Mouse (Mus musculus) heart, postnatal 4 days (tissue): ENCODE data around the gene Chka. TPM values are rescaled to one million over a fixed set of nuclear protein-coding genes. Genes with fewer than 3 reads are reported as not detected.

Experiments used
- total RNA-seq, 2 experiments: library from RNA; stranded (reverse); gene quantifications; 2 replicates each; pipeline ENCODE4 v1.2.3; 2021

Chka gene
- total RNA-seq, 2 experiments from 2014 or later: 16.8 to 16.9 TPM

Other genes with a start within 250 kb of the Chka start
- 10 to 100 TPM; 43.1 to 46.0 TPM for gene Lrp5, start 165.2 kb upstream of the Chka start, total RNA-seq
- 10 to 100 TPM; 17.5 to 18.3 TPM for gene 1810055G02Rik, start 143.5 kb upstream of the Chka start, total RNA-seq
- 10 to 100 TPM; 36.7 to 37.7 TPM for gene Kmt5b, start 84.4 kb upstream of the Chka start, total RNA-seq
- gene Tcirg1, start 55.4 kb downstream of the Chka start, total RNA-seq: 10 to 100 TPM; 19.2 to 22.9 TPM
- gene Ndufs8, start 61.0 kb downstream of the Chka start, total RNA-seq: 100 to 1,000 TPM; 290 to 307 TPM
- 1 to 10 TPM; 1.6 to 1.9 TPM for gene Aldh3b1, start 78.0 kb downstream of the Chka start, total RNA-seq
- gene Unc93b1, start 83.4 kb downstream of the Chka start, total RNA-seq: 10 to 100 TPM; 15.1 to 15.4 TPM
- gene Aldh3b3, start 106.9 kb downstream of the Chka start, total RNA-seq: under 1 TPM; 0.17 to 0.18 TPM
- gene Aldh3b2, start 120.6 kb downstream of the Chka start, total RNA-seq: under 1 TPM; 0.12 to 0.32 TPM
- gene Acy3, start 134.8 kb downstream of the Chka start, total RNA-seq: 10 to 100 TPM; 10.6 to 12.0 TPM
- not detected for gene Tbx10, start 141.0 kb downstream of the Chka start, total RNA-seq
- gene Nudt8, start 148.8 kb downstream of the Chka start, total RNA-seq: 10 to 100 TPM; 56.6 to 63.2 TPM
- 1 to 10 TPM; 1.4 to 2.4 TPM for gene Gm49405, start 148.9 kb downstream of the Chka start, total RNA-seq
- 100 to 1,000 TPM; 106 to 120 TPM for gene Doc2g, start 151.5 kb downstream of the Chka start, total RNA-seq
- 100 to 1,000 TPM; 774 to 835 TPM for gene Ndufv1, start 161.0 kb downstream of the Chka start, total RNA-seq
- gene Gstp1, start 186.2 kb downstream of the Chka start, total RNA-seq: 100 to 1,000 TPM; 219 to 261 TPM
- gene Gstp2, start 194.2 kb downstream of the Chka start, total RNA-seq: 10 to 100 TPM; 69.7 to 73.5 TPM
- gene Gstp3, start 207.8 kb downstream of the Chka start, total RNA-seq: not detected
- not detected for gene Cabp2, start 229.8 kb downstream of the Chka start, total RNA-seq
- gene Cdk2ap2, start 245.4 kb downstream of the Chka start, total RNA-seq: 10 to 100 TPM; 22.4 to 23.6 TPM
- gene Pitpnm1, start 248.2 kb downstream of the Chka start, total RNA-seq: 10 to 100 TPM; 41.8 to 42.9 TPM